Mouse (Mus musculus) natural killer cell, adult 2 months (primary cell): ENCODE measurements at regions not wholly inside any gene's neighbourhood (a gene's known extent, or its start where the extent isn't known, plus 50 kb on each side); places are given as distances from the start of the nearest gene placed in this dataset.
A peak's percentile ranks its signal among the peaks of the same experiment; 100 is the strongest.

ENCODE experiments used
- DNase-seq, 2 experiments: peaks; one replicate each; pipeline ENCODE4 v3.0.0; 2022; ENCODE audit warnings: low spot score in 2 of 2

DNA sequence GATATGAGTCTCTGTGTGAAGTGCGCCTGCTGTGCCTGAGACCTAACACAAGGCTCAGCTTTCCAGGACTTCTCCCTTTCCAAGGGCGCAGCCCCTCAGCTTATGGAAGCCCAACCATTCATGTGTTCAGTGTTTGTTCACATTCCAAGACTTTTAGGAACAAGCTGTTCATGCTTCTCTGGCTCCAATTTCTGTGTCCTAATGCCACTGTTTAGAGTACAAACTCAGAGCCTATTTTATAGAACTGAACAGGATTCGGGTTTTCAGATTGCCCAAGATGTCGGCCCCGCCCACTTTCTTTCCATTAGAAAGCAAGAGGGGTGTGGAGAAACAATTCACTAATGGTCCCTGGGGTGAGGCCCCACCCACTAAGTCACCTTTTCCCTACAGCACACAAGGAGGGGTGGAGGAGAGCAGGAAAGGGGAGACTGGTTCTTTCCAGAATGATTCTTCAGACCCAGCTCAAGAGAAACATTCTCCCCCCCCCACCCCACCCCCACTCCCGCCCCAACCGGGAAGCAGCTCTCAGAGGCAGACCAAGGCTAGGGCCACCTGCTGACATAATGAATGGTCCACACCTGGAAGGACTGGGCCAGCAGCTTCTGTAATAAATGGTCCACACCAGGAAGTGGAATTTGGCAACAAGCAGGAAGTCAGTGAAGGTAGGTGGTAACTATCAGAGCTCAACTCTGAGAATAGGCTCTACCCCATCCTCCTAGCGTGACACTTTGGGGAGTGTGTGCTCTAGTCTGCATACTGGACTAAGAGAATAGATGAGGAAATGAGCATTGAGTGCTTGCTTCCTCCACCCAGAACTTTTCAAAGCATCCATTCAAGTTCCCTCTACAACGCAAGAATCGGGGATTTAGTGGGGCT is 120.2 kb upstream of the Zfp648 start:
- DNase-seq, result no peak

DNA sequence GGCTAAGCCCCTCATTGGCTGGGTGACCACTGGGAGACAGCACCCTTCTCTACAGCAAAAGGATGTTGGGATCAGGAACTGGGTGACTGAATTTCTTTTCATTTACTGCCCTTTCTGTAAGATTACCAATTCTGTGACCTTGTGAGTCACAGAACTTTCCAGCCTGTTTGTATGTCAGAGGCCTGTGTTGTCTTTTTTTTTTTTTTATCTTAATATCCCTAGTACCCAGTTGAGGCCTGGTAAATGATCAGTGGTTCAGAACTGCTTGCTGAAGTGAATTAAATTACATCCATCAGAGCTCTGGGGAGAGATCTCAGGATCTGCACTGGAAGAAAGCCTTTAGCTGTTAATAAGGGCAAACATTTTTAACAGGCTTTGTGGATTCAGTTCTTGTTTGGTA is 114.8 kb upstream of the Zfp648 start:
- DNase-seq, result no peak

DNA sequence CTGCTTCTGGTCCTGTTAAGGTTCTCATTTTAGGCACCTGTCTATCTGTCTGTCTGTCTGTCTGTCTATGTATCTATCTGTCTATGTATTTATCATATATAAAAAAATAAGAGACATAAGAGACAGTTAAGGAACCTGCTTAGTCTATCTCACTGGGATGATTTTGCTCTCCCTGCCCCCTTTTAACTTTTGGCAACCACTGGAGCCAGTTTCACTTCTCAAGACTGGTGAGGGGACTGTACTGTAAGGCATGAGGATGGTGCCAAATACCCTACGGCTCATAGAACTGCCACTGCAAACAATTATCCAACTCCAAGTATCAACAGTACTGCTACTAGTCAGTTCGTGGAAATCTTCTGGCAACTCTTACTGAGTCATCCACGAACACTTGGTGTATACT is 111.2 kb upstream of the Zfp648 start:
- DNase-seq, result no peak

DNA sequence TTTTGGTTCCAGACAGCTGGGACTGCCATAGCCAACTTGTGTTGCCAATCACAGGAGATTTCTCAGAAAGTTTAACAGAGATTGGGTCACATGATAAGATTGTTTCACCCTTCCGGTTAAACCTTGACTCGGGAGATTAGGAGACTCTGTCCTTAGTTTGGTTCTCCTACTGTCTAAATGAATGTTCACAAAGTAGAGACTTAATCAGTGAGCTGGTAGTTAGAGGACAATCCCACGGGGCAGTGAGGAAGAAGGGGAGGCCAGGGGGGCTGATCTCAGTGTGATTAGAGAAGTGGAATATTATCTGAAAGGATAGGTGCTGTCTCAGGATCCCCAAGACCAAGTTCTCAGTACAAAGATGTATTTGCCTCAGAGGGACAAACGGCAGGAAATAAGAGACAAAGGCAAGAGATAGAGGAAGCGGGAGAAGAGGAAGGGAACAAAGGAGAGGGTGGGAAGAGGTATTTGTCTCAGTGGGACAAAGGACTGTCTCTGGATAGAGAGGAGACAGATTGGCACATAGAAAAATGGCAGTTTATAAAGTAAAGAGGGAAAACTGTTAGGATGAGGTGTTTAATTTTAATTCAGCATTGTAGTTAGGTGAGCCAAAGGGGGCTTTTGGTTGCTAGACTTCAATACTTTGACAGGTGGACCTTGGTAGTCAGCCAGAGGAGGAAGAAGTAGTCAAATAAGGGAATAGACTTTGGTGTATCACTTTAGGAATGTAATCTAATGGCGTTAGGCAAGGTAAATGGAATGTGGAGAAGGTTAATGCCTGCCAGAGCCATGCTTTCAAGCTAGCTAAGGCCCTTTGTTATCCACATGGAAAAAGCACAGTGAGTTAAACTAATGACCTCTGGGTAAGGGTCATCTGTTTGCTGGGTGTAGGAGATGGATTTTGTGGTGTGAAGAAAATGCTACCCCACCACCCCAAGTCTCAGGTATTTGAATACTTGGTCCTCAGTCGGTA is 110.2 kb upstream of the Zfp648 start:
- no peak for DNase-seq

- no peak for DNase-seq
Observed at GRCm38 (mm10) chr1:154093549-154093948, 107.4 kb upstream of the Zfp648 start.

- no peak for DNase-seq
Observed at GRCm38 (mm10) chr1:154094357-154094756, 106.6 kb upstream of the Zfp648 start.

- DNase-seq, result no peak
Observed at GRCm38 (mm10) chr1:154096113-154096512, 104.9 kb upstream of the Zfp648 start.

DNA sequence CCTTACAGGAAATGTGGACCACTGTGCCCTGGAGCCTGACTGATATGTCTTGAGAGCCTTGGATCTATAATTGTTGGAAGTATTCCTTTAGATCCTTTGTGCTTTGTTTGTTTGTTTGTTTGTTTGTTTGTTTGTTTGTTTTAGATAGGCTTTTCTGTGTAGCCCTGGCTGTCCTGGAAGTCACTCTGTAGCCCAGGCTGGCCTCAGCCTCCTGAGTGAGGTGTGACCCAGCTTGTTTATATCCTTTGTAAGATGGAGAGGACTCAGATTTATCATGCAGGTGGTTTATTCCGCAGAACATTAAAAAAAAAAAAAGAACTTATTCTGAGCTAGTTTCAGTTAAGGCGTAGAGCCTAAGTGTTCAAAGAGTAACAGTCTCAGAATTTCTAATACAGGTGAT is 104.1 kb upstream of the Zfp648 start:
- DNase-seq, result no peak

GRCm38 (mm10) chr1:154097656-154098055 is 103.3 kb upstream of the Zfp648 start:
- DNase-seq, result peak in 1 of 2 experiments; percentile 21

GRCm38 (mm10) chr1:154100556-154100955 is 100.4 kb upstream of the Zfp648 start:
- DNase-seq, result no peak

DNA sequence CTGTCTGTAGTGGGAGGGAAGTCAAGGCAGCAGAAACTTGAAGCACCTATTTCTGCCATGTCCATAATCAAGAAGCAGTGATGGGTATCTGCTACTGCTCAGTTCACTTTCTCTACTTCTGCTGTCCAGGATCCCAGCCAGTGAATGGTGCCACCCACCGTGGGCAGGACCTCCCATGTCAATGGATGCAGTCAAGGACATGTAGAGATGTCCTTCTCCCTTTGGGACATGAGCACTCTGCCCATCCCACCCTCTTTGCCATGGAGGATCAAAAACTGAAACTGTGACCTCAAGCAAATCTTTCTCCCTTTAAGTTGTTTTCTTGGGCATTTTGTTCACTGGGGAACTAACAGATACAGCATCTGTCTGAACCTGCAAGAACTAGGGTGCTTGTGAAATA is 99.6 kb upstream of the Zfp648 start:
- DNase-seq, result no peak

DNA sequence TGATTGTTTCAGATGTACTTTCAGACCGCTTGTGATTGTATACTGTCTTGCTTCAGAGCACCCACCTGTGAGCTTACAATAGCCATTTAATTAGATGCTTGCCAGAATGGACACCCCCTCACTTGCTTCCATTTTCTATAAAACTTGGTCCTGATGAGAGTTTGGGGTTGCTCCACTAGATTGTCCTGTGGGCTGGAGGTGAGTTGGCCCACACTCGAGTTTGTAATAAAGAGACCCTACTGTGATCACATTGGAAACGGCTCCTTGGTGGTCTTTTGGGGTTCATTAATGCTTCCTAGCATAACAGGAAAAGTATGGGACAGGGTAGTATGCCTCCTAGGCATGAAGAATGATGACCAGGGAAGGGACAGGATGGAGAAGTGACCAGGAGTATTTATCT is 98.8 kb upstream of the Zfp648 start:
- no peak for DNase-seq

DNA sequence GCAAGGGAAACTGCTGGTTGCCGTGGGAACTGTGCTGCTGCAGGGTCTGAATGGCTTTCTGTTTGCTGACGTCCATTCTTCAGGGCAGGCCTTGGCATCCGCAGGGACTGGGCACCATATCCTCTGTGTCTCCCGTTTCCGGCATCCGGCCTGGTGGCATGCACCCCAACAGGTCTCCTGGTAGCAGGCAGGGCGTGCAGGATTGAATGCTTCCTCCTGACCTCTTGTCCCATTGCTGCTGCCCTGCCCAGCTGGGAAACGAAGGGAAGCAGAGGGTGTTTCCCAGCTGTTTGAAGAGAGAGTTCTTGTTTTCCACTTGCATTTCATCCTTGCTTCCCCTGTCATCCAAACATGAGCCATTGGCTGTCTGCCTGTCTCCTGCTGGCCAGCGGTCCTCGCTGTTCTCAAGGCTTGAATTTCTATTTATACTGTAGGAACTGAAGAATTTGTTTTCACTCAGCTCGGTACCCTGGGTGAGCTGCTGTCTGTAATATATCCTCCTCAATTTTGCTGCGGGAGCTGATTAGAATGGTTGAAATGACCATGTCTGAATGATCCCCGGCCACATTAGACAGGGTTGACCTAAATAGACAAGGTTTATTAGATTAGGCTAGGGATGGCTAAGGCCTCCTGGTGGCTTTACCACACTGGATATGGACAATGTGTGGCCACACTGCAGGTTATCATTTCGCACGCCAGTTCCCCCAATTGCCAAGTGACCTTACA is 98.0 kb upstream of the Zfp648 start:
- no peak for DNase-seq

- DNase-seq, result peak in 1 of 2 experiments; percentile 28
Observed at GRCm38 (mm10) chr1:154103597-154103923, 97.4 kb upstream of the Zfp648 start.

- DNase-seq, result peak in 1 of 2 experiments; percentile 18
Observed at GRCm38 (mm10) chr1:154104006-154104600, 96.9 kb upstream of the Zfp648 start.

GRCm38 (mm10) chr1:154104779-154105178 is 96.2 kb upstream of the Zfp648 start:
- no peak for DNase-seq

DNA sequence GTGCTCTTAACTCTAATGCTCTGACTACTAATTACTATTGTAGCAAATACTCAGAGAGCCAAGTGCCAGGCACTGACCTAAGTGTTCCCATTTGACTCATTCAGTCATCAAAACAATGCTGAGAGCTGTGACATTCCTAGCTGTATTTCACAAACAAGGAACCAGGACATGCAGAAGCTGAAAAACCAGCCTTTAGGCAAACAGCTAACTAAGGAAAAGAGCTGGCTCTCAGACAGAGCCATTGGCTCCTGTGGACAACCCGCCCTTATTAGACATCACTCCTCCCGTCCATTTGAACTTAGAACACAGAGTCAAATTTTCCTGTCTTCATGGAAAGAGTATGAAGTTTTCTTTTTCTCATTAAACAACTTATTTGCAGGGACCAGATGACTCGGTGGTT is 88.5 kb upstream of the Zfp648 start:
- no peak for DNase-seq

DNA sequence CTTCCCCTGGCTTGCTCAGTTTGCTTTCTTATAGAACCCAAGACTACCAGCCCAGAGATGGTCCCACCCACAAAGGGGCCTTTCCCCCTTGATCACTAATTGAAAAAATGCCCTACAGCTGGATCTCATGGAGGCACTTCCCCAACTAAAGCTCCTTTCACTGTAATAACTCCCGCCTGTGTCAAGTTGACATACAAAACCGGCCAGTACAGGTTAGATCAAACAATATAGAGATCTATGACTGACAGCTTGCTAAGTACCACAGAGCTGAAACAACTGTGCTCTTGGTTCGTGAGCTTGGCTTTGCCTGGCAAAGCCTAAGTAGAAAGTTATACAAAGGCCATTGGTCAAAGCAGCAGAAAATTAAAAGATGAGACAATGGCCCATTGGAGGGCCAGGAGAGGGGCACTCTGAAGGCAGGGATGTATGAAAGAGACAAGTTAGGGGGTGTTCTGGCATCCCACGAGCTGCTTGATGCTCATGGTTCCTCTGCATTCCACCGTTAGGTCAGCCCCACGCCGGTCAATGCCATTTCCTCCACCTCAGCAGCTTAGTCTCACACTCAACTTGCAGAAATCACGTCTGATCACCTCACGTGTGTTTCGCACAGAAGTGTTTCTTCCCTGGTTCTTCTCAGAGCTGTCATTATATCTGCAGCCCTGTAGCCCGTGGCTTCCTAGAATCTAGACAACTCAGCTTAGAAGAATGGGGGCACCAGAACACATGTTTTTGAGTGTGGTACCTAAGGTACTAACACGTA is 87.5 kb upstream of the Zfp648 start:
- no peak for DNase-seq

DNA sequence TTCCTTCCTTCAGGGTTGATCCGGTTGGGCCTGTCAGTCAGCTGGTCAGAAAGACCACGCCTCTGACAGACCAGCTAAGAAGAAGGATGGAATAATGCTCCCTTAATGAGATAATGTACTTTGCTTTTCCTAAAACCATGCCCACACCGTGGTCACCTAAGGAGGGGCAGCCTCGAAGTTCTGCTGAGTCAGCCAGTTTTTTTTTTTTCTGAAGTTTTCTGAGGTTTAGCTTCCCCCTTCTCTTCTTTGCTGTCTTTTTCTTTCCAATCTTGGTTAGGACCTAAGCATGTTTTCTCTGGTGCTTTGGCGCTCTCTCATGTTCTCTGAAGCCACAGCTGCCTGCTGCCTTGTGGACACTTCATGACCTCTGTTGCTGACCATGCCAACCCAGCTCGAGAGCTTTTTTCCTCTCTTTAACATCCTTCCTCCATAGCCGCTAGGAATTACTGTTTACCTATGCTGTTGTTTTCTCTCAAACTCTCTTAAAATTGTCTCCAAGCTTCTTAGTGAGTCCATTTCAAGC is 84.7 kb upstream of the Zfp648 start:
- no peak for DNase-seq

DNA sequence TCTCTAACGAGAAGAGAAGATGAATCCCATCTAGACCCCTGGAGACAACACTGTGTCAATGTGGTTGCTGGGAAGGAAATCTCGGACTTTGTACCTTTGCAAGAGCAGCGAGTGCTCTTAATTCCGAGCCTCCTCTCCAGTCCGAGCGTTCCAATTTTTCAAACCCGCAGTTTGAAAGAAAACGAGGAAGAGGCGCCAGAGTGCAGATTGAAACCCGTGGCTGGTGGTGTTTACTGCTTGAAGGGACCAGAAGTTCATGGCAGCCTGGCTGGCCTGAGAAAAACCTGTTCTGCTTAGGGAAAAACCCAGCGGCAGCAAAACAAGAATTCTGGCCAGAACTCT is 83.7 kb upstream of the Zfp648 start:
- no peak for DNase-seq
